Mouse (Mus musculus) midbrain, postnatal 0 days (tissue): ENCODE measurements around the gene Usp26. TPM values are rescaled to one million over a fixed set of nuclear protein-coding genes. Genes with fewer than 3 reads are reported as not detected.

Source experiments
- ATAC-seq: fragments of 200-750 bp; cut with Nextera tagmentation; 2 replicates; pipeline ENCODE4 v1.8.0; 2017; ENCODE audit warnings: moderate number of reproducible peaks, mild to moderate bottlenecking, moderate TSS enrichment, moderate library complexity; ENCODE audit not compliant: low FRiP score
- DNase-seq: peaks from one replicate; pipeline ENCODE4 v3.0.0-alpha.2; 2015; ENCODE audit warnings: low spot score
- H3K27ac ChIP-seq: fragments of 300-500 bp; sonication (generic); 2 replicates; pipeline ENCODE4 v1.5.1; 2014; ENCODE audit warnings: low read depth, mild to moderate bottlenecking, low read length, mixed read lengths
- H3K27me3 ChIP-seq: fragments of 300-500 bp; sonication (generic); 2 replicates; pipeline ENCODE4 v1.6.1; 2014; ENCODE audit warnings: low read length, control low read depth, mixed read lengths; ENCODE audit not compliant: insufficient read depth
- H3K36me3 ChIP-seq: fragments of 300-500 bp; sonication (generic); 2 replicates; pipeline ENCODE4 v1.6.1; 2014; ENCODE audit warnings: low read length, control low read depth, mixed read lengths; ENCODE audit not compliant: insufficient read depth
- H3K4me1 ChIP-seq: fragments of 300-500 bp; sonication (generic); 2 replicates; pipeline ENCODE4 v1.6.1; 2014; ENCODE audit warnings: mild to moderate bottlenecking, control low read depth, antibody characterized with exemption, low read length, mixed read lengths; ENCODE audit not compliant: insufficient read depth
- H3K4me2 ChIP-seq: fragments of 300-500 bp; sonication (generic); 2 replicates; pipeline ENCODE4 v1.6.1; 2014; ENCODE audit warnings: low read depth, mild to moderate bottlenecking, low read length, mixed read lengths; ENCODE audit not compliant: poor library complexity, severe bottlenecking
- H3K4me3 ChIP-seq: fragments of 300-500 bp; sonication (generic); 2 replicates; pipeline ENCODE4 v1.5.1; 2014; ENCODE audit warnings: low read depth, mild to moderate bottlenecking, low read length, moderate library complexity
- H3K9ac ChIP-seq: fragments of 300-500 bp; sonication (generic); replicated peaks from 2 replicates; pipeline ENCODE4 v1.6.1; 2014; ENCODE audit warnings: mild to moderate bottlenecking, low read length, moderate library complexity, mixed read lengths; ENCODE audit not compliant: poor library complexity, severe bottlenecking
- H3K9me3 ChIP-seq: fragments of 300-500 bp; sonication (generic); 2 replicates; pipeline ENCODE4 v1.6.1; 2016; ENCODE audit warnings: low read length, control low read depth
- CTCF ChIP-seq: IDR thresholded peaks from 2 replicates; pipeline ENCODE4 v1.5.1; 2016; ENCODE audit warnings: antibody characterized with exemption, mild to moderate bottlenecking
- WGBS: fragments of 180-500 bp; shearing (Covaris S2); extraction: QIAGEN DNeasy Blood & Tissue Kit; methylation state at CpG from one replicate; pipeline ENCODE4 v1.1.7; 2014; 5-methylcytosine and 5-hydroxymethylcytosine counted together
- polyA plus RNA-seq: library from polyadenylated mRNA; unstranded; fragments of >200 nt; fragmentation: Nextera tagmentation; extraction: Ambion mirVana; gene quantifications from 2 replicates; pipeline ENCODE4 v1.2.1, GENCODE M21; 2015
- total RNA-seq: library from RNA; depleted of rRNA; stranded (reverse); fragments of >200 nt; gene quantifications from 2 replicates; pipeline ENCODE4 v1.2.3, GENCODE M21; 2014; rRNA removed

The Usp26 gene
- total RNA-seq: not detected in 2 replicates
- polyA plus RNA-seq: not detected in 2 replicates

DNA sequence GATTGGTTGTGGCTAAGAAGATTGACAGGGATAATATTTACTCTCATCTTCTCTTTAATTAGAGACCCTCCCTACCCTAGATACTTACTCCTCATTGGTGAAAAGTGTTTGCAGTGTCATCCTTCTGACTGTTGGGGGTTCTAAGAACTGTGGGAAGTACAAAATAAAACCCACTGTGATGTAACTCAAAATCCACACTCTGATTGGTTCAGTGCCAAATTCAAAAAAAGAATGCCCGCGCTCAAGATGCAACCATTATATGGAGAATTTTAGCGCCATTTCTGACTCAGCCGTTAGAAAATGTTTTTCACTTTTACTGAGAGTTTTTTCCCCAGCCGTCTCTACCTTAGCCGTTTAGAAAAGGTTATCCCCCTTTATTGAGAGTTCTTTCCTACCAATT is at the start of gene Usp26:
TSS of gene Usp26 (minus strand) at position 101 of the 400 bp plus-strand sequence.
- Histone ChIP-seq H3K27ac (no peak within 1 kb of the TSS), H3K4me2 (no peak within 1 kb of the TSS), H3K9ac (no peak within 1 kb of the TSS), H3K27me3 (no peaks in the 10 kb centered on the region), H3K4me1 (no peaks in the 10 kb centered on the region), H3K4me3 (no peak within 1 kb of the TSS), H3K36me3 (no peaks in the 10 kb centered on the region), H3K9me3 (no peaks in the 10 kb centered on the region)
- no peak for TF ChIP-seq CTCF
- DNase-seq: no peak
- no peak for ATAC-seq
- WGBS: 94% methylated on average over 6 of the region's 6 CpGs

DNA sequence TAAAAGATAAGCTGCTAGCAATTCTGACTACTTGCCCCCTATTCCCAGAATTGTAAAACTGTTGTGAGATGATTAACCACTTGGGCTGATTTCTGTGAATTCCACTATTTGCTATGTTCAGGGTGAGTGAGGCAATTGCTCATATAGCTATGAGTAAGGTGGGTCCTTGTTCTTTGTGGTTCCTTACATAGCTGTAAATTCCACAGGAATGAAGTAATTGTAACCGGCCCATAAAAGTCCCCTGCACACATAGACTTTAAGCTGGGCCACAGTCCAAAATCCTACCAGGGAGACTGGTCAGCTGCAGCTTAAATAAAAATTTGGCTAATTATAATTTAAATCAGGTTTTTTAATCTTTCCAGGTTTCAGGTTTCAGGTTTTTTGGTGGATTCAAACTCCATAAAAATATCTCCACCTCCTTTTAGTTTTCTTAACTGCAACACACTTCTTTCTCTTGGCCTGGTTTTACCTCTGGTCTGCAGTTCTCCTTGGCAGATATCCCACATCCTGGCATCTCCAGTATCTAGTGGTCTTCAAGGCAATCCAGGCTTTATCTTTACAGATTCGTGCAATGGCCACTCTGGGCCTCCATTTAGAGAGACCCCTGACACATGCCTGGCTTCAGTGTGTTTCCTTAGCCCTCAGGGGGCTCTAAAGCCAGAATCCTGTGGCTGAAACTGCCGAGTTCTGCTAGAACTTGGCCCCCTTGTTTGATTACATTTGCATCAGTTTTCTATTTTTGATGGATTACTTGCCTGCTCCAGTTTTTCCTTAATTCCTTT is 13.6 kb upstream of the Usp26 start:
- Histone ChIP-seq H3K27me3 (no peaks in the 10 kb centered on the region), H3K9me3 (no peaks in the 10 kb centered on the region), H3K4me2 (no peak overlapping the region), H3K36me3 (no peaks in the 10 kb centered on the region), H3K9ac (no peak overlapping the region), H3K27ac (no peak overlapping the region), H3K4me1 (no peaks in the 10 kb centered on the region), H3K4me3 (no peak overlapping the region)
- no peak for ATAC-seq
- no peak for TF ChIP-seq CTCF
- 50% methylated on average over 3 of the region's 3 CpGs for WGBS
- DNase-seq: peak; percentile 0

DNA sequence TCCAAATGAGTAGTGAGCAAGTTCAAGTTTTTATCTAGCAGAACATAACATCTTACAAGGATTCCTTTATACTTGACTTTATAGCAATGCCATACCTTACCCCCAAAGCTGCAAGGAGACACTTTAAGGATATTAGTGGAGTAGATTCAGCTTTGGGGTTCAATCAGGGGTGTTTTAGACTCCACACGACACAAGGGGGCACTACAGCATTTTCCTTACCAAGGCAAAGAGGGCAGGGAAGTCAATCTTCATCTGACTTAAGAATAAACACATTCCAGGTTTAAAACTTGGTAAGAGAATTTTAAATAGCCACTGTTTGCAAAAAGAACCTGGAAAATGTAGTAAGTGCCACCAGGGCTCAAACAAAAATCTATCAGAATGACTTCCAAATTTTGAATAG is 33.6 kb downstream of the Usp26 start:
- DNase-seq: no peak
- H3K36me3 ChIP-seq: no peaks in the 10 kb centered on the region
- no peak overlapping the region for H3K4me3 ChIP-seq
- no peak for ATAC-seq
- WGBS: 3% methylated on average over 1 of the region's 1 CpGs
- peak; percentile 45 for TF ChIP-seq CTCF
- H3K27ac ChIP-seq: no peak overlapping the region
- H3K4me2 ChIP-seq: no peak overlapping the region
- no peak overlapping the region for H3K9ac ChIP-seq
- no peaks in the 10 kb centered on the region for H3K9me3 ChIP-seq
- no peaks in the 10 kb centered on the region for H3K4me1 ChIP-seq
- H3K27me3 ChIP-seq: no peaks in the 10 kb centered on the region

DNA sequence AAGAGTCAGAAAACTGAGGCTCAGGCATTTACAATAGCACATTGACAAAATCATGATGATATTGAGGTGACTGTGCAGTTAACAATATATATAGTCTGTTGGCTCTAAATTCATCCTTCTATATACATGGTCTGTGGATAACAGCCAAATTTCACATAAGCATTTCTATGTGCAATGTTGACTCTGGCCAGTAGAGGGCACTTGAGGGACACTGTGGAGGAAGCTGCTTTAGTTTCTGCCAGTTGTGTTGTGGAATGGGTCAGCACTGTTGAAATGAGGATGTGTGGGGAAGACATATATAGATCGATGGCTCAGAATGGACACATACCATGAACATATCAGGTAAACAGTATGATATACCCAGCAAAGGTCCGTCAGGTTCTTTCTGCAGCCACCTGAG is 64.6 kb downstream of the Usp26 start:
- 61% methylated on average over 2 of the region's 2 CpGs for WGBS
- Histone ChIP-seq H3K27ac (no peak overlapping the region), H3K36me3 (no peaks in the 10 kb centered on the region), H3K4me1 (no peaks in the 10 kb centered on the region), H3K9me3 (0 out of 2 replicates have a peak, but pooled peaks cover 4% of the 10 kb centered on the region), H3K27me3 (no peaks in the 10 kb centered on the region), H3K4me3 (no peak overlapping the region), H3K4me2 (no peak overlapping the region), H3K9ac (no peak overlapping the region)
- TF ChIP-seq CTCF: peak; percentile 86
- ATAC-seq: no peak
- peak; percentile 58 for DNase-seq

DNA sequence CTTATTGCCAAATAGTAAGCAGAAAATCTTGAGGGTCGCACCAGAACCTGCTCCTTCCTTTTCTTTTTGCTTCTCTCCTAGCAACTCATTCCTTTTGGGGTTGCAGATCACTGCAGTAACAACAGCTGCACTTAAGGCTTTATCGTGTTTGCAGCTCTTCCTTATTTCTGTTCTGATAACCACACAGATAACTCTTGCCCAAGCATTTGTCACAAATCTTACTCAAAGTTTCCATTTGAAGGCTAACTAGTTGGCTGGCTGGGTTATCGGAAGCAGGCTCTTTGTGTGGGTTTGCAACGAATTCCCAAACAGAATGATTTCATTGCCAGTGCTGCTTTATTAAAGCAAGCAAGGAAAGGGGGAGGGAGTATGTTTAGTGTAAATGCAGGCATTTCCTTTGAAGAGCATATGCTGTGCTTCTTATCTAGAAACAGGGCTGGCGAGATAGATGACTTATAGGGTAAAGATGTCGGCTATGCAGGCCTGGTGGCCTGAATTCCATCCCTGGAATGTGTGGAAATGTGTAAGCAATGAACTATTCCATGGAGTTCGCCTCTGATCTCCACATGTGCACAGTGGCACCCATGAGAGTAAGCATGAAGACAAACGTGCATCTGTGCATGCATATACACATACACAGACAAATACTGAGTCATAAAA is 86.8 kb downstream of the Usp26 start:
- H3K4me2 ChIP-seq: no peak overlapping the region
- no peaks in the 10 kb centered on the region for H3K9me3 ChIP-seq
- no peak overlapping the region for H3K9ac ChIP-seq
- no peak overlapping the region for H3K4me3 ChIP-seq
- ATAC-seq (no peak), DNase-seq (no peak)
- 68% methylated on average over 8 of the region's 8 CpGs for WGBS
- no peaks in the 10 kb centered on the region for H3K36me3 ChIP-seq
- no peak overlapping the region for H3K27ac ChIP-seq
- H3K27me3 ChIP-seq: no peaks in the 10 kb centered on the region
- no peak for TF ChIP-seq CTCF
- no peaks in the 10 kb centered on the region for H3K4me1 ChIP-seq

DNA sequence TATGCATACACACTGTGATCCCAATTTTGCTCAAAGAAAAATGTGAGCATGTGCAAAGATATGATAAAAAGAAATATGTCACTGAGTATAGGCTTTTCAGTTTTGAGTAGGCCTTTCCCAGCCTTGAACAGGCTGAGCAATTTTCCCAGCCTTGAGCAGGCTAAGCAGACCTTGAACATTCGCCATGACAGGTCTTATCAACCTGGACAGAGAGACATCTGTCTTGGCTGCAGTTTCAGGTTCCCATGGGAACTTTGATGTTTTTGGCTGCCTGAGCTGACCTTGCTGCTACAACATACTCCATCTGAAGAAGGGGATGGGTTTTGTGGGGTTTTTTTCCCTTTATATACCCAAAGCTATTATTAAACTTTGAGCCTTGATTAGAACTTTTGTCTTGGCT is 88.0 kb downstream of the Usp26 start:
- no peaks in the 10 kb centered on the region for H3K9me3 ChIP-seq
- H3K4me1 ChIP-seq: no peaks in the 10 kb centered on the region
- no peak overlapping the region for H3K4me2 ChIP-seq
- ATAC-seq: no peak
- no peak for DNase-seq
- 81% methylated on average over 1 of the region's 1 CpGs for WGBS
- H3K4me3 ChIP-seq: no peak overlapping the region
- no peaks in the 10 kb centered on the region for H3K27me3 ChIP-seq
- no peak overlapping the region for H3K9ac ChIP-seq
- no peak for TF ChIP-seq CTCF
- H3K36me3 ChIP-seq: no peaks in the 10 kb centered on the region
- H3K27ac ChIP-seq: no peak overlapping the region

Other genes starting within 250 kb of the Usp26 start
- 45.2 and 45.8 TPM in 2 replicates for gene Hs6st2, start 119.4 kb downstream of the Usp26 start, total RNA-seq
- gene Hs6st2, start 119.4 kb downstream of the Usp26 start, polyA plus RNA-seq: 36.9 and 39.4 TPM in 2 replicates
- gene 1700080O16Rik, start 171.5 kb upstream of the Usp26 start, total RNA-seq: not detected in 2 replicates
- gene 1700080O16Rik, start 171.5 kb upstream of the Usp26 start, polyA plus RNA-seq: not detected in 2 replicates